Mouse (Mus musculus): ENCODE data around the gene Ccdc54. TPM values are rescaled to one million over a fixed set of nuclear protein-coding genes. Genes with fewer than 3 reads are reported as not detected.

The Ccdc54 gene
- total RNA-seq (2021), result not detected
- long read RNA-seq, result 0 reads

DNA sequence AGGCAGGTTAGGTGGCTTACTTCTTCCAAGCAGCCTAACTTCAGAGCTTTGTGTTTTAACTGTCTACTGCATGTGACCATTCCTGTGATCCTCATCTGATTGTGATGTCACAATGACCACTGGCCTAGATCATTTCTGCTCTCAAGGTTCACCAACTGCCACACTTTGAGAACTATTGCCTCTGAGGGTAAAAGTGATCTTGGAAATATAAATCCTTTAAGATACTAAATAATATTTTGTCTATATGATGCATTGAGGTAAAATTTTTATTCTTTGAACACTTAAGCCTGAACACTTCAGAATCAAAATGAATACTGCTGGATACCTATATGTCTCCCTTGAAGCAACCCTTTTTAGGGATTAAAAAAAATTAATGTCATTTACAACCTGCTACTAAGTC is at the start of gene Ccdc54:
Gene Ccdc54 (minus strand): TSS at position 101 of the 400 bp plus-strand sequence.
- no peak for DNase-seq (ENCODE audit: low spot score in 2 of 2)

GRCm38 (mm10) chr16:50632585-50632984 is 41.6 kb upstream of the Ccdc54 start:
- no peak for DNase-seq (ENCODE audit: low spot score in 2 of 2)

- no peak for DNase-seq (ENCODE audit: low spot score in 2 of 2)
These were observed 24.6 kb upstream of the Ccdc54 start for GRCm38 (mm10) chr16:50615569-50615968.

GRCm38 (mm10) chr16:50612944-50613343 is 22.0 kb upstream of the Ccdc54 start:
- no peak for DNase-seq (ENCODE audit: low spot score in 2 of 2)

DNA sequence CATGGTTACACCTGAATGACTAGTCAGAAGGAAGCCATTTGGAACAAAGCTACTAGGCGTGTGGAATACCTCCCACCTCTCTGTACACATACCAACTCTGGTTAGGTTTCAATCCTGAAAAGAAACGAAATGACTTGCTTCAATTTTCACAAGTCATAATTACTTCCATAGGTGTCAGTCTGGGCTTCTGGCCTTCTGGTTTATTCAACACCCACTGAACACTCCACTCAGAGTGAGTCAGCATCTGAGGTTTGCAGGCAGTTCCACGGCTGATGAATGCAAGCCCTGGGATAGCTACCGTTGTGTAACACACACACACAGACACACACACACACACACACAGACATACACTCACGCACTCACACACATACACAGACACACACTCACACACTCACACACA is 19.6 kb upstream of the Ccdc54 start:
- DNase-seq (ENCODE audit: low spot score in 2 of 2), result no peak

GRCm38 (mm10) chr16:50607776-50608562 is 17.0 kb upstream of the Ccdc54 start:
- peak; percentile 20 to 33 for DNase-seq (ENCODE audit: low spot score in 2 of 2)

- no peak for DNase-seq (ENCODE audit: low spot score in 2 of 2)
These were observed 13.9 kb upstream of the Ccdc54 start for GRCm38 (mm10) chr16:50604826-50605225.

DNA sequence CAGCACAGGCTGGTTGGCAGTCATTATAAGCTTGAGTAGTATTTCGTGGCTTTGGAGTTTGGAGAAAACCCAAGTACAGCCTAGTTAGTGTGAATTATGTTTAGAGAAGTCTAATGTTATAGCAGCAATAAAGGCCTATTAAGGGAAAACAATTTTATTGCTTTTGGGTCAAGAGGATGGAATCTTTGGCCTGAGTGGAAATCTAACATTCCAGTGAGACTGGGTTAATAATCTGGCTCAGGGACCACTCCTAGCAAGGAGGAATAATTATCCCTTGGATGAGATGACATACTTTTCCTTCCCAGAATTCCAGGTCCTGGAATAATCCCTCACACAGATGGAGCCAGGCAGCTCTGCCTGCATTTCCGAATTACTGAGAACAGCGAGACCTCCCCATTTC is 11.0 kb upstream of the Ccdc54 start:
- DNase-seq (ENCODE audit: low spot score in 2 of 2), result no peak

DNA sequence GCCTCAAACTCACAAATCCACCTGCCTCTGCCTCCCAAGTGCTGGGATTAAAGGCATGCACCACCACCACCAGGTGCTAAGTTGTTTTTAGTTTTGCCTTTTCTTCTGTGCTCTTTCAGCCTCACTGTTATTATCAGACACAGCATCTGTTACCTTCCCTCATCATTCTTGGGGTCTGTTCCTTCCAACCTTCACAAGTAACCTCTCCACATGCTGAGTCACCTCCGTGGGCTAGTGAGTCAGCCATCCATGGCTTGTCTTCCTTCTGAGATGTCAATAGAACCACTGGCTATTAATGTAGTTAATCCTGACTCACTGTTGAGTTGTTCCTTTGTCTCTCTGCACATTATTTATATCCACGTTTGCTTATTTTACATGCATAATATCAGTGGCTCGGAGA is 9.7 kb upstream of the Ccdc54 start:
- DNase-seq (ENCODE audit: low spot score in 2 of 2), result no peak

DNA sequence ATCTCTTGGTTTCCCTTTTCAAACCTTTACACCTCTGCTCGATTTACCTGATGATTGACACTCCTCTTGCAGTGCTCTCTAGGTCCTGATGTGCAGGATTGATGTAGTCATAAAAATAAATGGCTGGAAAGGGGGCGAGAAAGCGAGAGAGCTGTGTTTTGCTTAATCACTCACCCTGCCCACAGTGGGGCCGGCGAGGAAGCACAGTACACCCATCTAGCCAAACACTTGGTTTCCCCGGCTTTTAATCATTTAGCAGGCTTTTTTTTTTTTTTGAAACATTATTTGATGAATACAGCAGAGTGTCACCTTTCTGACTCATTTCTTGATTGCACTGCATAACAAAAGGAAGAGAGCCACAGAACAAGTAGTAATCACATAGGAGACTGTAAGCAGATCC is 5.7 kb upstream of the Ccdc54 start:
- DNase-seq (ENCODE audit: low spot score in 2 of 2), result no peak

DNA sequence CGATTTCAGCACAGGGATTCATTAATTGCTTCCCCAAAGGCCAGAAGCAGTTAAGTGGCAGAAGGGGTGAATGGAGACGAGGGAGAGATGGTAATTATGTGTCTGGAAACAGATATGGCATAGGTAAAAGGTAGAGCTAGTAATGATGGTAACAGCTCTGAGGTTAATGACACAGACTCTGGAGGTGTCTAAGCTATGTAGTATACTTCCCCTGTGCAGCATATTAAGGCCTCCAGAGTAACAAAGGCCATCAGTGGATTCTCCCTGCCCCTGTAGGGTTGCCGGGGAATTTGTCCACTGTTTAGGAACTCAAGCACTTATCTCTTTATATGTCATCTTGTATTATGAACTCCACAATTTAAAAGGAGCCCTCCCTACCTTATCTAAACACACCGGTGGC is 5.2 kb upstream of the Ccdc54 start:
- no peak for DNase-seq (ENCODE audit: low spot score in 2 of 2)

DNA sequence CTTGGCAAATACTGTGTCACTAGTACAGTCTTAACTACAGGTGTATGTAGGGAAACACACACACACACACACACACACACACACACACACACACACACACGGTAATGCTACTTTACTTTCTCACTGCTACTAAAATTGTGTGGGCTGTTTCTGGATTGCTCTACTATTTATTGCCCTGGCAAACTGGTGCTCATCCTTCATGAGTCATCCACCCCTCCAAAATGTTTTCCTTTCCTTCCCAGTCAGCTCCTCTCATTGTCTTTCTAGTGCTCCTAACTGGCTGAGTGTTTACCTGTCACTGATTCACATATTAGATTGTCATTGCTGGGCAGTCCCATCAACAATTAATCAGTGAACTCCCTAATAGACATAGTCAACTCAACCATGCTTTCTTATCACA is 3.9 kb upstream of the Ccdc54 start:
- DNase-seq (ENCODE audit: low spot score in 2 of 2), result no peak

DNA sequence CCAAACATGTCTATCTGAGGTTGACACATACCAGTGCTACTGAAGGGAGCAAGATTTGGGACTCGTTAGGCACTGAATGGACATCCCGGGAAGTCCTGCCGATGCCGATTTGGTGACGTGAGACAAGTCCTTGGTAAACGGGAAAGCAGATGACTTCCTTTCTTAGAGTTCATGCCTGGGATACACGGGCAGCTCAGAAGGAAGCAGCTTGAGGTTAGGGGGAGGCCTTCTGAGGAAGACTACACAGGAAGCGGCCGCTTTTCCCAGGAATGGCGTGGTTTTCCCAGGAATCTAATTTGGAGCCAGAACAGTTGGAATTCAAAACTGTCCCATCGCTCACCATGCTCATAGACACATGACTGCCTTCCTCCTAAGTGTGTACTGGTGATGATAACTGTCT is 2.4 kb upstream of the Ccdc54 start:
- no peak for DNase-seq (ENCODE audit: low spot score in 2 of 2)

DNA sequence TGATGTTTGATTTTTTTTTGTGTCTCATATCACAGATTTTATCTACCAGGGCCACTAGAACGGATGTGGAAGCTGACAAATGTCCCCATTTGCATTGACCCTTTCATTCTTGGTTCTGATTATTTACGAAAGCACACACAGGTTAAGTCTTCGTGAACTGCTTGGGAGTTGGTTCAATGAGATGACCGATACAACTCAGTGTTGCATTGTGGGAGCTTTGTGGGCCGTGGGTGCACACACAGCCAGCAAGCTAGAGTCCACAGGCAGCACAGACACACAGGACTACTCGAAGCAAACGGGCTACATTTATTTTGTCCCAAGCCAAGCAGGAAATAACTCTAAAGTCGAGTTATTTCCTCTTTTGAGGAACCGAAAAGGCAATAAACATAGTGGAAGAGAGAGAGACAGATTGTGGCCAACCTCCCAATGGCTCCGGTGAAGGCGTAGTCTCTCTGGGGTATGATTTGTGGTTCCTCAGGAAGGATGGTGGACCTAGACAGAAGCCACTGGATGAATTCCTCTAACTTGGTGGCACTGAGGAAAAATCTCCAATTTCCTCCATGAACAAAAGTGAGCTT is 1.3 kb downstream of the Ccdc54 start:
- DNase-seq (ENCODE audit: low spot score in 2 of 2), result no peak

DNA sequence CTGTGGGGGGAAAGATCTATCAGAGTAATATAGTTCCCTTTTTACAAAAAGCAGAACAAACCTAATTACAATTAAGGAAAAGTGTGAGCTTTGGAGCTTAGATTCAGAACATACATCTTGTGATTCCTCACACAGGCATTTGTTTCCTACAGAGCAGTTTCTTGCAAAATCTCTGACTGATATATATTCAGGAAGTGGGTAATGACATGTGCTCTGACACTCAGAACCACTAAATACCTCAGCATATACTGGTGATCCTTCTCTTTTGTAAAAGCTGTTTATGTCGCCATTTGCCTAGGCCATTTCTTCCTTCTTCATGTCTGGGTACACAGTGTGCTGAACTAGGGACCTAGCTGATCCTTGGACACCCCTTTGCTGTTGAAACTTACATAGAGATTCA is 2.8 kb downstream of the Ccdc54 start:
- no peak for DNase-seq (ENCODE audit: low spot score in 2 of 2)

DNA sequence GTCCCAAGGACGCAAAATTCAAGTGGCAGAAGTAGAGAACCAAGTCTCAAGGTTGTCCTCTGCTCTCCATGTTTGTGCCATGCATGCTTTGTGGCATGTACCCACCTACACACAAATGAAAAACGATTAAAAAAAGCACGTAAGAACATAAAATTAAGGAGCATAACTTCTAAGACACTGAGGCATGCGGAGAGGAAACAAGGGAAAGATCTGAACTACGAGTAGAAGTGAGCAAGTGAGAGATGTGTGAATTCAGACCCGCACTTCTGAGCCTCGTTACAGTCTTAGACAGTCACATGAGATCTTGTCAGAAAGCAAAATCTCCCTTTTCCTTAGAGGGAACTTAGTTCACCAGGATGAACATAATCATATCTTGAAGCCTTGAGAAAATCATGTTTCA is 3.8 kb downstream of the Ccdc54 start:
- DNase-seq (ENCODE audit: low spot score in 2 of 2), result no peak

DNA sequence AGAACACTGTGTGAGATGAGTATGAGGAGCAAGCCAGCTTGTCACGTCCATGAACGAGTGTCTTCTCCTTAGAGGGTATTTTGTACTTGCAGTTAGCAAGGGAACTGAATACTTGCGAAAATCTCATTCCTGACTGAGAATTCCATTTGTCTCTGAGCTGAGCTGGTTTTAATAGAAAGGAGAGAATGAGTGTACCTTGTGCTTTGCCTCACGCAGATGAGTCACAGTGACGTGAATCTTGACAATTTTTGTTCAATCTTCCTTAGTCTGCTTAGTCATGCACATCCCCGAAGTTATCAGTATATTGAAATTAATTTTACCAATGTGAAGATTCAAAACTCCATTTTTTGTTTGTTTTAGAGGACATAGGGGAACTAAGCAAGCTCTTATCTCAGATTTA is 12.6 kb downstream of the Ccdc54 start:
- no peak for DNase-seq (ENCODE audit: low spot score in 2 of 2)

DNA sequence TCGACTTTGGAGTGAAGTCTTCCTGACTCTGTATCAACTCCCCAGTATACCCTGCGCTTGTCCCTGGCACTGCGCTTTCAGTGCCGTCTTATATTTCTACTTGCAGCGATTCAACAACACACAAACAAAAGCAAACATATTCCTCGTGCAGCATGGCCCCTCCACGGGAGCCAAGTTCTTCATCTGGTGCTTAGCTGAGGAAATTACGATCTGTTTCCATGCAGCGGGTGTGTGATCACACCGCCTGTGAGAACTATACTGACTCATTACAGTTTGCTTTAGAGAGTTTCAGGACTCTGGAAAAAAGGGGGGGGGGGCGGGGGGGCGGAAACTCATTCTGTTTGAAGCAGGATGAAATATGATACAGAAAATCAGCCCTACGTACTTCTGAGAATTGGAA is 18.4 kb downstream of the Ccdc54 start:
- DNase-seq (ENCODE audit: low spot score in 2 of 2), result peak; percentile 22 to 36

DNA sequence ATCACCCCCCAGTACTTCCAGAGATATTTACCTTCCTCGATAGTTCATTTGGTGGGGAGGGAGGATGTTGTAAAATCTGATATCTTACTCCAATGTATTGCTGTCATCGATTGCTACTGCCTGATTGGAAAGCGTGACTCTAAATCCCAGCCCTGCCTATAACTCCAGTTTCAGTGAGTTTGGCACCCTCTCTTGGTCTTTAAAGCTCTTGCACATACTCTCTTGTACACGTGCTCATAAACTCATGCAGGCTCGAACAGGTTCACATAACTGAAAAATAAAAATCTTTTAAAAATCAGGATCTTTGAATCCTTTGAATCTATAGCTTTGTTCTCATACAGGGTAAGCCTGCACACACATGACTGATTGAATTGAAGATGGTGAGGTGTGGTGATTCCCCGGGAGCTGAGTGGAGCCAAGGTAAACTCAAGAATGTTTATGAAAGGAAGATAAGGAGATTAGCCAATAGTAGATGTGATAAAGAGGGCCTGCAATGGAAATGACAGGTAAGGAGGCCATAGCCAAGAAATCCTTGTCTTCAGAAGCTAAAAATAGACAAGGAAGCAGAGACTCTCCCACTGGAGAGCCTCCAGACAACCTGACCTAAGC is 31.7 kb downstream of the Ccdc54 start:
- DNase-seq (ENCODE audit: low spot score in 2 of 2), result no peak

DNA sequence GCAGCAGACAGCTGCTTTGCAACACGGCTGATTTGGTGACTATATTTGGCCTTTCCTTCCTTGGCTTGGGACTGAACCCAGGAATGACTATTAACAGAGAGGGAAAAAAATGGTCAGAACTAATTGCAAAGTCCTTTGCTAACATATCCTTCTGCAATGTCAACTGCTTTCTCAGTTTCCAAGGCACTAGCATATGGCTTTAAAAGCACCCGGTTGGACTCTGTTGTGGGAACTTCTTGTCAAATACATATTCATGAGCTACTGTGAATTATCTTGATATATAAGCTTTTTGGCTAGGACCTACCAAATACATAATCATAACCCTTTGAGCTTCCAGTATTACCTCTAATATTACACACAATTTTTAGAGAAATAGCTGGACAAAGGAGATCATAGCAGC is 37.1 kb downstream of the Ccdc54 start:
- DNase-seq (ENCODE audit: low spot score in 2 of 2), result no peak

DNA sequence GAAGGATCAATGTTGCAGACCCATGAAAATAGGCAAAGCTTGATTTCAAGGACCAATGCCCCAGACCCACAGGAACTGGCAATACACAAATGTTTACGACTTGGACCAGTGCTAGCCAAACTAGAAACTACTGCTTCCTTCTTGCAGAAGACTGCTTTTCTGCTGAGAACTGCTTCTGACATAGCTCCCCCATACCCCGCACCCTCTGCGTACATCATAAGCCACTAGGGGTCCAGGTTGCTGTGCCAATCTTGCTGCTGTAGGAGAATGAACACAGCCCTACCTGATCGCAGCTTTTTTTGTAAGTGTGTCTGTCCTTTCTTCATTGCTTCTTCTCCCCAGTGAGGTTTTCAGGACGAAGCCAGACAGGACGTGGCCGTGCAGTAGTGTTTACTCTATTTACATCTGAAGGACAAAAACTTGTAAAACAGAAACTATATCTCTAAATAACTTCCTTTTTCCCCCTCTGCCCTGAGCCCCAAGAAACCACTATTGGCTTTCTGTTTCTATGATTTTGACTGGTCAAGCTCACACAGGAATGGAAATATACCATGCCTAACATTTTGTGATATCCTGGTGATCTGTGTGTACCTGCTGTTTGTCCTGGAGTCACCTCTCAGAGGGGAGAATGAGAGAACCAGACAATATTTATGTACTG is 39.0 kb downstream of the Ccdc54 start:
- DNase-seq (ENCODE audit: low spot score in 2 of 2), result no peak

DNA sequence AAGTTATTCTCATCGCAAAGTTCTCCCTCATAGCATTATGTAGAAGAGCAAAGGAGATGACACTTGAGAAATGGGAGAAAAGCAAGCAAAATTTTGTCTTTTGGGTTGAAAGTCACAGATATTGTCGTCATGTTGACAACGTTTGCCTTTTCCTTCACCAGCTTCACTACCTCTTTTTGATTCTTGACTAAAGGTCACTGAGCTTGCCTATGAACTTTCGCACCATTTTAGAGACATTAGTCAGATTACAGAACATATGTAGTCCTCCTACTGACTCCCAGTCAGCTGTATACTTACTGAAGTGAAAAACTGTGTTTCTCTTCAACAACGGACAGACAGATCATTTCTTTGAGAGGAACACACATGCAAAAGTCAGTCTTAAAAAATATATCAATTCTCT is 40.0 kb downstream of the Ccdc54 start:
- no peak for DNase-seq (ENCODE audit: low spot score in 2 of 2)

Measured in layer of hippocampus, postnatal 10 days (tissue).